Mouse (Mus musculus): ENCODE measurements around the gene Ccni.
A peak's percentile ranks its signal among the peaks of the same experiment; 100 is the strongest.

The Ccni gene

DNA sequence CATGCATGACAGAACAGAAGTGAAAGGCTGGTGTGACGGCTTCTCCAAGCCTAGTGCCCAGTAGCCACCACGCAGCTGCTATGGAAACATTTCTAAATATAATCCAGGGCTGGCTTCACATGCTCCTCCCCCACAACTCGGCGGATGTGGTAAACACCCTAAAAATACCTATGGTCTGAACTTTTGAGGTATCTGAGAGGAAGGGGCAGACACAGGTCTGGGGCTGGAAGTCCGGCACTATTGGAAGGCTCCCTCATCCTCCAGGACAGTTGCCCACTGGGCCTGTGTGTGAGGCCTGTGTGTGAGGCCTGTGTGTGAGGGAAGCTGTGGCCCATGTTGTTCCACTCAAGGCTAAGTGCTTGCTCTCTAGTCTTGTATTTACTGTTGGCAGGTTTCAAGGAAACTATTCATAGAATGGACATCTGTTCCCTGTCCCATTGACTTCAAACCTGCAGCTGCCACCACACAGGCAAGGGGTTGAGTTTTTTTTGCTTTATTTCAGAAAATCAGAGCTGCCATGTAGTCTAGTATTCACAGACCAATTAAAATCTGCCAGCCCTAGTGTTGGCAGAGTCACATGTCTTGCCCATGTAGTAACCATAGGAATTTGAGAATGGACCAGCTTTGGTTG is 69.2 kb downstream of the Ccni start:
- peak; percentile 77 to 81 for DNase-seq (ENCODE audit: low spot score in 2 of 2)

GRCm38 (mm10) chr5:93135368-93136107 is 70.8 kb downstream of the Ccni start:
- no peak for DNase-seq (ENCODE audit: low spot score in 2 of 2)

DNA sequence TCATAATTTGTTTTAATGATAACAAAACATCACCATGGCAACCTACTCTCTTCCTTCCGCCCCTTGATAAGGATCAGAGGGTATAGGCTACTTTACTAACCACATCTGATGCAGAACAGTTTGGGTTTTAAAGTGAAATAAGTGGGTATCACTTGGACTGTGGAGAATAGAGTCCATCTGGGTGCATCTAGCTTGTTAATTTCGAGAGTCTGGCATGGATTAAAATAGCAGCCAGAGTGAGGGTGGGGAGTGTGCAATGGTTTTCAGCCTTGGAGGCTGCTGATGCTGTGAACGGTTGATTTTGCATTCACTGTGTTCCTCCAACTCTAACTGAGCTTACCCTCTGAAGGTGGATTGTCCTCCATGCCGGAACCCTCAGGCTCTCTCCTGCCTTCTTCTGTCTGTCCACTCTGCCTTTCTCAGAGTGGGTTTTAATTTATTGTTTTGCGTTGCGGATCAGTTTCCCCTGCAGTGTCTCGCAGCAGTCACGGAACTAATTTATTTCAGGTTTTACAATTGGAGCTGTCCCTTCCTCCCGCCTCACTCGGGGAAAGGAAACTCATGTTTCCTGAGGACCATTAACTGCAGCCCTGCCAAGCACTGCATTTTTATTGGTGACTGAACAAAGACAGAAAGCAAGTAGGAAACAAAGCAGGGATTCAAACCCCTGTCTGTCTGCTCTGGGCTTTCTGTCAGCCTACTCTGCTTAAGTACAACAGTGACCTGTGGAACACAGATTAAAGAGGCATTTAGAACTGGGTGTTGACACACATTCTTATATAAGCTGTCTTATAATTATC is 72.7 kb downstream of the Ccni start:
- no peak for DNase-seq (ENCODE audit: low spot score in 2 of 2)
